Mouse (Mus musculus): ENCODE data around the gene Ap4e1. TPM values are rescaled to one million over a fixed set of nuclear protein-coding genes. Genes with fewer than 3 reads are reported as not detected.

Ap4e1 gene
- 0.30 TPM in 1 of 2 replicates, not detected in the other for polyA plus RNA-seq (2012; ENCODE audit: insufficient read depth, low replicate concordance)

GRCm38 (mm10) chr2:127008469-127008998 is at the start of gene Ap4e1:
Gene Ap4e1, plus strand, starts transcription at chr2:127008717.
- Histone ChIP-seq H3K9me3 (no peaks in the 10 kb centered on the region), H3K36me3 (replicated peaks; ENCODE audit: low read length) (peaks cover 31% of the 10 kb centered on the region), H3K4me1 (peaks cover 38% of the 10 kb centered on the region), H3K4me3 (replicated peaks) (peak within 1 kb of the TSS; percentile 99), H3K27me3 (replicated peaks) (no peaks in the 10 kb centered on the region)
- TF ChIP-seq FLI1 (IDR thresholded peaks at IDR 0.05; ENCODE audit: low read length): peak; percentile 89; the same call in 1 of the 2 replicates
- no peak for TF ChIP-seq GATA1 (IDR thresholded peaks at IDR 0.05; ENCODE audit: borderline replicate concordance, low read length)

GRCm38 (mm10) chr2:126961696-126962095 is 46.8 kb upstream of the Ap4e1 start:
- no peak overlapping the region for H3K4me3 ChIP-seq (replicated peaks)
- H3K9me3 ChIP-seq: peaks cover 2% of the 10 kb centered on the region; the same call in 1 of the 2 replicates
- H3K4me1 ChIP-seq: peaks cover 14% of the 10 kb centered on the region
- TF ChIP-seq GATA1 (IDR thresholded peaks at IDR 0.05; ENCODE audit: borderline replicate concordance, low read length): no peak
- no peak for TF ChIP-seq FLI1 (IDR thresholded peaks at IDR 0.05; ENCODE audit: low read length)
- H3K36me3 ChIP-seq (replicated peaks; ENCODE audit: low read length): no peaks in the 10 kb centered on the region
- H3K27me3 ChIP-seq (replicated peaks): peaks cover 6% of the 10 kb centered on the region

DNA sequence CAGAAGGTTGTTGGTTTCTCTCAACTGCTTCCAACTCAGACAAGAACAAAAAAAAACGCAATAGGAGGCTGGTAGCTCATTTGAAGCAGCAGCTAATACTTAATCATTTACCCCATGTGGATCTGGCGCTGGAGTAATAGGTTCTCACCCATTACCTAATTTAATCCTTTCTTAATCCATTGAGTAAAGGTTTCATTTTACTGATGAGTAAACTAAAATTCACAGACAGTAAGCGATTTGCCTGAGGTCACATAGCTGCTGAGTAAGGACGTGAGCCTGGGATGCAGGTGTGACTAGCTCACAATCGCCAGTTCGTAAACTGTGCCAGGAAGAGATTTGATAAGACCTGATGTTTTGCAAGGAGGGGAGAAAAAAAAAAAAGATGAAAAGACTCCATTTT is 31.1 kb upstream of the Ap4e1 start:
- Histone ChIP-seq H3K9me3 (no peaks in the 10 kb centered on the region), H3K36me3 (replicated peaks; ENCODE audit: low read length) (no peaks in the 10 kb centered on the region), H3K27me3 (replicated peaks) (peaks cover 9% of the 10 kb centered on the region), H3K4me3 (replicated peaks) (no peak overlapping the region), H3K4me1 (0 out of 2 replicates have a peak, but pooled peaks cover 3% of the 10 kb centered on the region)
- no peak for TF ChIP-seq FLI1 (IDR thresholded peaks at IDR 0.05; ENCODE audit: low read length)
- no peak for TF ChIP-seq GATA1 (IDR thresholded peaks at IDR 0.05; ENCODE audit: borderline replicate concordance, low read length)

GRCm38 (mm10) chr2:126983221-126983620 is 25.3 kb upstream of the Ap4e1 start:
- no peak overlapping the region for H3K4me3 ChIP-seq (replicated peaks)

GRCm38 (mm10) chr2:126989919-126990318 is 18.6 kb upstream of the Ap4e1 start:
- Histone ChIP-seq H3K4me1 (peaks cover 4% of the 10 kb centered on the region), H3K9me3 (no peaks in the 10 kb centered on the region), H3K27me3 (replicated peaks) (peaks cover 14% of the 10 kb centered on the region), H3K36me3 (replicated peaks; ENCODE audit: low read length) (no peaks in the 10 kb centered on the region), H3K4me3 (replicated peaks) (no peak overlapping the region)
- TF ChIP-seq GATA1 (IDR thresholded peaks at IDR 0.05; ENCODE audit: borderline replicate concordance, low read length) (no peak), FLI1 (IDR thresholded peaks at IDR 0.05; ENCODE audit: low read length) (no peak)

More at GRCm38 (mm10) chr2:126983221-126983620, 25.3 kb upstream of the Ap4e1 start:
- TF ChIP-seq GATA1 (IDR thresholded peaks at IDR 0.05; ENCODE audit: borderline replicate concordance, low read length): no peak
- H3K9me3 ChIP-seq: no peaks in the 10 kb centered on the region
- peaks cover 16% of the 10 kb centered on the region for H3K27me3 ChIP-seq (replicated peaks)
- H3K4me1 ChIP-seq: 0 out of 2 replicates have a peak, but pooled peaks cover 3% of the 10 kb centered on the region
- no peaks in the 10 kb centered on the region for H3K36me3 ChIP-seq (replicated peaks; ENCODE audit: low read length)

DNA sequence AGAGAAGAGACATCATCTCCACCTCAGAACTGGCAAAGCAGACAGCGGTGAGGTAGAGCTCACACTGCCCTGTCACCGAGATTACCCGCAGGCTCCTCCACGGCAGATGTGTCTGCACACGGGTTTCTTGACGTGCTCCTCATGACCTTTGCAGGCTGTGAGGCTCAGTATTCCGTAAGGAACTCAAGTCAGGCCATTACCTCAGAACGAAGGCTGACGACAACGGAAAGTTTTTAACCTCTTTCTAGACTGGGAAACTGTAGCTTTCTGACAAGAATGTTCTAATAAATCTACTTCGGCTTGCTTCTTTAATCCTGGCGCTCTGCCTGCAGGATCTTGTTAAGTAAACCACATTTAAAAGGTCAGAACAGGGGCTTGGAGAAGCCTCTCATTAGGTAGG is 15.8 kb upstream of the Ap4e1 start:
- H3K4me1 ChIP-seq: peaks cover 12% of the 10 kb centered on the region
- TF ChIP-seq FLI1 (IDR thresholded peaks at IDR 0.05; ENCODE audit: low read length) (no peak), GATA1 (IDR thresholded peaks at IDR 0.05; ENCODE audit: borderline replicate concordance, low read length) (no peak)
- no peaks in the 10 kb centered on the region for H3K9me3 ChIP-seq
- no peak overlapping the region for H3K4me3 ChIP-seq (replicated peaks)
- H3K36me3 ChIP-seq (replicated peaks; ENCODE audit: low read length): no peaks in the 10 kb centered on the region
- peaks cover 11% of the 10 kb centered on the region for H3K27me3 ChIP-seq (replicated peaks)

GRCm38 (mm10) chr2:126994384-126995166 is 13.9 kb upstream of the Ap4e1 start:
- peaks cover 12% of the 10 kb centered on the region for H3K4me1 ChIP-seq
- H3K27me3 ChIP-seq (replicated peaks): peaks cover 8% of the 10 kb centered on the region
- no peaks in the 10 kb centered on the region for H3K36me3 ChIP-seq (replicated peaks; ENCODE audit: low read length)
- no peak for TF ChIP-seq GATA1 (IDR thresholded peaks at IDR 0.05; ENCODE audit: borderline replicate concordance, low read length)
- TF ChIP-seq FLI1 (IDR thresholded peaks at IDR 0.05; ENCODE audit: low read length): no peak
- no peaks in the 10 kb centered on the region for H3K9me3 ChIP-seq
- H3K4me3 ChIP-seq (replicated peaks): no peak overlapping the region

- TF ChIP-seq FLI1 (IDR thresholded peaks at IDR 0.05; ENCODE audit: low read length) (no peak), GATA1 (IDR thresholded peaks at IDR 0.05; ENCODE audit: borderline replicate concordance, low read length) (no peak)
- no peaks in the 10 kb centered on the region for H3K9me3 ChIP-seq
- peaks cover 25% of the 10 kb centered on the region for H3K4me1 ChIP-seq
- peaks cover 13% of the 10 kb centered on the region for H3K27me3 ChIP-seq (replicated peaks)
- H3K4me3 ChIP-seq (replicated peaks): peak overlapping the region; percentile 83
- H3K36me3 ChIP-seq (replicated peaks; ENCODE audit: low read length): no peaks in the 10 kb centered on the region
Measured at GRCm38 (mm10) chr2:126996737-126997136, 11.8 kb upstream of the Ap4e1 start.

GRCm38 (mm10) chr2:126998219-126998618 is 10.3 kb upstream of the Ap4e1 start:
- Histone ChIP-seq H3K36me3 (replicated peaks; ENCODE audit: low read length) (no peaks in the 10 kb centered on the region), H3K4me1 (peaks cover 22% of the 10 kb centered on the region), H3K9me3 (no peaks in the 10 kb centered on the region), H3K4me3 (replicated peaks) (no peak overlapping the region), H3K27me3 (replicated peaks) (peaks cover 9% of the 10 kb centered on the region)
- no peak for TF ChIP-seq FLI1 (IDR thresholded peaks at IDR 0.05; ENCODE audit: low read length)
- TF ChIP-seq GATA1 (IDR thresholded peaks at IDR 0.05; ENCODE audit: borderline replicate concordance, low read length): no peak
